Mouse (Mus musculus) 3T3-L1 (cell line): Measurements from ENCODE around the gene Slc15a1.

Experiments
- DNase-seq: peaks from one replicate; pipeline ENCODE4 v3.0.0-alpha.2; 2015; ENCODE audit warnings: low read depth, low spot score

Gene Slc15a1

GRCm38 (mm10) chr14:121493712-121494111 lies 11.3 kb downstream of the Slc15a1 start:
- DNase-seq = no peak

- DNase-seq = no peak
Observed at GRCm38 (mm10) chr14:121492328-121492727, 12.7 kb downstream of the Slc15a1 start.

GRCm38 (mm10) chr14:121485722-121486121 lies 19.3 kb downstream of the Slc15a1 start:
- DNase-seq = no peak

GRCm38 (mm10) chr14:121484436-121484835 lies 20.6 kb downstream of the Slc15a1 start:
- DNase-seq = no peak

- DNase-seq = no peak
Observed at GRCm38 (mm10) chr14:121482181-121482580, 22.9 kb downstream of the Slc15a1 start.

GRCm38 (mm10) chr14:121481591-121481990 lies 23.5 kb downstream of the Slc15a1 start:
- DNase-seq = no peak

GRCm38 (mm10) chr14:121479096-121479495 lies 26.0 kb downstream of the Slc15a1 start:
- no peak for DNase-seq

- no peak for DNase-seq
Observed at GRCm38 (mm10) chr14:121477925-121478693, 26.9 kb downstream of the Slc15a1 start.

GRCm38 (mm10) chr14:121473869-121474268 lies 31.2 kb downstream of the Slc15a1 start:
- no peak for DNase-seq

GRCm38 (mm10) chr14:121471545-121472121 lies 33.4 kb downstream of the Slc15a1 start:
- DNase-seq = no peak

- no peak for DNase-seq
Observed at GRCm38 (mm10) chr14:121469601-121470000, 35.5 kb downstream of the Slc15a1 start.

- DNase-seq = no peak
Observed at GRCm38 (mm10) chr14:121467646-121468045, 37.4 kb downstream of the Slc15a1 start.

- DNase-seq = peak; percentile 63
Observed at GRCm38 (mm10) chr14:121466501-121466900, 38.6 kb downstream of the Slc15a1 start.

GRCm38 (mm10) chr14:121464318-121464717 lies 40.7 kb downstream of the Slc15a1 start:
- no peak for DNase-seq

GRCm38 (mm10) chr14:121462756-121463155 lies 42.3 kb downstream of the Slc15a1 start:
- DNase-seq = no peak

GRCm38 (mm10) chr14:121460966-121461365 lies 44.1 kb downstream of the Slc15a1 start:
- DNase-seq = no peak

- no peak for DNase-seq
Observed at GRCm38 (mm10) chr14:121458521-121458920, 46.5 kb downstream of the Slc15a1 start.

GRCm38 (mm10) chr14:121457536-121457935 lies 47.5 kb downstream of the Slc15a1 start:
- no peak for DNase-seq

GRCm38 (mm10) chr14:121456416-121457285 lies 48.4 kb downstream of the Slc15a1 start:
- DNase-seq = no peak

GRCm38 (mm10) chr14:121455976-121456375 lies 49.1 kb downstream of the Slc15a1 start:
- no peak for DNase-seq

- peak; percentile 85 for DNase-seq
Observed at GRCm38 (mm10) chr14:121455527-121455926, 49.5 kb downstream of the Slc15a1 start.

- no peak for DNase-seq
Observed at GRCm38 (mm10) chr14:121453130-121453529, 51.9 kb downstream of the Slc15a1 start.
